Mouse (Mus musculus) urinary bladder, postnatal 14 days (tissue): ENCODE measurements at regions not wholly inside any gene's neighbourhood (a gene's known extent, or its start where the extent isn't known, plus 50 kb on each side); places are given as distances from the start of the nearest gene placed in this dataset.
"Not testable (repeated sequence)": the region's sequence is repeated elsewhere in the genome, so short reads cannot be mapped to it uniquely, and the experiment has no call there.

Source experiments
- DNase-seq: peaks from one replicate; pipeline ENCODE4 v3.0.0; 2021; ENCODE audit warnings: low spot score

- no peak for DNase-seq
These were observed 83.8 kb downstream of the Eif4e start for GRCm38 (mm10) chr3:138609749-138610148.

DNA sequence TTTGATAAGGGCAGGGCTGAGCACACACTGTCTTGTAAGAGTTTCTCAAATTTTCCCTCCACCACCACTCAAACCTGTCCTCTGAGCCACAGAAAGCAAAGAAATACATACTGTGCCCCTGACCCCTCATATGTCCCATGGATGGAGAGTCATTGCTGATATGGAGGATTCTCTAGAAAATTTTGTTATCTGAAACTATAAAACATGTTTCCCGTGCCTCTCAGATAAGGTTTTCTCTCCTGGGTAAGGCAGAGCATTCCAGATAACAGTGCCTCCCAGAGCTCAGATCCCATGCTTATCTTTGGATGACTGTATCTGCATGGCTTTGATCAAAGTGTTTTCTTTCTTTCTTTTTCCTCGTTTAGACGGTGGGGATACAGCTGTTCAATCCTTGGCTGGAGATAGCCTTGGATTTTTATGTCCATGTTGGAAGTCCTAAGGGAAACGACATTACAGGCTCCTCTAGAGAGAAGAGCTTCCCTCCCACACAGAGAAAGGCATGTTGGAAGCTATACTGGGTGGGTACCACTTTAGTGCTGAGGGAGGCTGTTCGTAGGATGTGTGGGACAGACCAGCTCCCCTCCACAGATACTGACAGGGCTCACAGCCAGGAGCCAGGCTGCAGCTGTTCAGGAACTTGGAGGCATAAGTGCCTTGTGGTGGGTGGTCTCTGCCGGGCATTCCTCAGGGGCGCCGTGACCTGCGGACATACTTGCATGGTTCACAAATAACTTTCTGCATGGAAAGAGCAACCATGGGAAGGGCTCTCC, 87.1 kb downstream of the Eif4e start:
- DNase-seq = no peak

DNA sequence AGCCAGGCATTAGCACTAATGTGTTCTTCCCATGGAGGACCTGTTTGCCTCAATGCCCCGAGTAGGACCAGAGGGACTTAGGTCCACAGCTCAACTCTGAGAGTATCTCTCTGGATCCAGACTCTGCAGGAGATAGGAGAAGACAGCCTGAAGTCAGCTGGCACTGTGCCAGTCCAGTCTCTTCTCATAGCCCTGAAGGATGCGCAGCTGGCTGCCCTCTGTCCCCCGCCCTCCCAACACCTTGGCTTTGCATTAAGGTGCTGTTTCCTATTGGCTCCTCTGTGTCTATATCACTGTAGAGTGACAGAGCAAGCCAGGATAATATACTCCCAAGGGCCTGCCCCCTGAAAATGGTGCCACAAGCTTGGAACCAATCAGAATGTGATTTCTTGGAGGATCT, 87.7 kb downstream of the Eif4e start:
- DNase-seq = no peak

DNA sequence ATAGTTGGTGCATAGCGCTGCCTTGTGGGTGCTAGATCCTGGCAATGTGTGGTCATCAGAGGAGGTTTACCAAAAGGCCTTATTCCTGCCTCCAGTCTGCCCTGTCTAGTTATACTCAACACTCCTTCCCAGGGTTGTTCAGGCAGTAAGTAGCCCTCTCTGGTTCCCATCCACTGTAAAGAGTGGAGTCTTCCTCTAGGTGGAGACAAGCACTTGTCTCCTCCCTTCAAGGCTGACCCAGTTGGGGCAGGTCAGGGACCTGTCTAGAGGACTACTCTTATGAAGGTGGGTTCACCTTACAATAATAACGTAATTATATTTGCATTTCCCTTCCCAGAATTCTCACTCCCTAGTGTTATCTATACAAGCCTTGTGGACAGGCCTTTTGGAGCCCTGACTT, 88.9 kb downstream of the Eif4e start:
- no peak for DNase-seq

GRCm38 (mm10) chr3:138620263-138620662, 94.3 kb downstream of the Eif4e start:
- DNase-seq = no peak

GRCm38 (mm10) chr3:138624128-138624527, 98.1 kb downstream of the Eif4e start:
- no peak for DNase-seq

GRCm38 (mm10) chr3:138626230-138626629, 100.3 kb downstream of the Eif4e start:
- DNase-seq = no peak

DNA sequence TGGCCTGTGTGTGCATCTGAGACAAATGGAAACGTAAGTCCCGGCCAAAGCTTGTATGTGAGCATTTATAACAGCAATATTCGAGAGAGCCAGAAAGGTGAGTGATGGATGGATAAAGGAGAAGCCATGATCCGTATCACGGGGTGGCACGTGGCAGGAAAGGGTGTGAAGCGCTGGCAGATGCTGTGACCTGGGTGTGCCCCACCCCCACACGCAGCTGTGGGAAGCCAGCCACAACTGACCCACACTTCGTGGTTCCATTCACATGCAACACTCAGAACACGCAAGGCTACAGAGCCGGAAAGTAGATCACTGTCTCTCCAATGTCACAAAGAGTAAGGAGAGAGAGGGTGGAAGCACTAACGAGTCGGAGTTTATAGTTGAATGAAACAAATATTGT, 104.3 kb downstream of the Eif4e start:
- no peak for DNase-seq

DNA sequence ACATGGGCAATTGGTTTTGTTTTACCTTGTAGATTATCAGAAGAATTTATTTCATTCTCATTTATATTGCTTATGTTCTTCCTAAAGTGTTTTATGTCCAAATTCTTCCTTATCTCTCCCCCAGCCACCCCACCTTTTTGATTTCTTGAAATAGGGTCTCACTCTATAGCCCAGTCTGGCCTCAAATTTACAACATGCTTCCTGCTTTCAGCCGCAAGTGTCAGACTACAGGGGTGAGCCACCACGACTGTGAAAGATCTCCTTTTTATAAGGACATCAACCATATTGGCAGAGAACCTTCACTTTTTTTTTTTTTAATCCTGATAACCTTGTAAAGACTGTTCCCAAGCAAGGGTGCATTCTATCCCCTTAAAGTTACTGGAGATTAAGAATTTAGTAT, 106.1 kb downstream of the Eif4e start:
- no peak for DNase-seq

DNA sequence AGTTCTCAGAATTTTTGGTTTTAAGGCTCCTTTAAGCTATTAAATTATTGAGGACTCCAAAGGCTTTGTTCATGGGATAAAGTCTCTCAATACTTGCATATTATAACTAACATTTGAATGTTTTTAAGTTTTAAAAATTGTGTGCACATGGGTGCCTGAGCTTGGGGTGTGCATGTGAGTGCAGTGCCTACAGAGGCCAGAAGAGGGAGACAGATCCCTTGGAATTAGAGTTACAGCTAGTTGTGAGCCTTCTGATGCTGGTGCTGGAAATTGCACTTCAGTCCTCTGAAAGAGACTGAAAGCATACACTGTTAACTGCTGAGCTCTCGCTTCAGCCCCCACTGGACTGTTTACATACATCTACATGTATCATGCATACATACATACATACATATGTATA, 100.0 kb upstream of the Tspan5 start:
- peak; percentile 14 for DNase-seq

DNA sequence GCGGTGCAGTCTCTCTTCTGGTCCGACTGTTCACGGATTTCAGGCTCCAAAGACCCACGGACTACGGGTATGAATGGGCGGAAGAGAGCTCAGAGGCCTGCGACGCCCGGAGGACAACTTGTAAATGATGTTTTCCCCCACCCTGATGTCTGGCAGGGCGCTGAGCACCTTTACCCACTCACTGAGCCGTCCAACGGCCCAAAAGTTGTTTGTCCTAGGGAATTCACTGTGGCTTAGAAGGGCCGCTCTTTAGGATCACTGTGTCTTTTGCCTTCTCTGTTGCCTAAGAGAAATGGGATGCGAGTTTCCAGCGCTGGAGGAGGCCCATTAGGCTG, 98.1 kb upstream of the Tspan5 start:
- DNase-seq = no peak

DNA sequence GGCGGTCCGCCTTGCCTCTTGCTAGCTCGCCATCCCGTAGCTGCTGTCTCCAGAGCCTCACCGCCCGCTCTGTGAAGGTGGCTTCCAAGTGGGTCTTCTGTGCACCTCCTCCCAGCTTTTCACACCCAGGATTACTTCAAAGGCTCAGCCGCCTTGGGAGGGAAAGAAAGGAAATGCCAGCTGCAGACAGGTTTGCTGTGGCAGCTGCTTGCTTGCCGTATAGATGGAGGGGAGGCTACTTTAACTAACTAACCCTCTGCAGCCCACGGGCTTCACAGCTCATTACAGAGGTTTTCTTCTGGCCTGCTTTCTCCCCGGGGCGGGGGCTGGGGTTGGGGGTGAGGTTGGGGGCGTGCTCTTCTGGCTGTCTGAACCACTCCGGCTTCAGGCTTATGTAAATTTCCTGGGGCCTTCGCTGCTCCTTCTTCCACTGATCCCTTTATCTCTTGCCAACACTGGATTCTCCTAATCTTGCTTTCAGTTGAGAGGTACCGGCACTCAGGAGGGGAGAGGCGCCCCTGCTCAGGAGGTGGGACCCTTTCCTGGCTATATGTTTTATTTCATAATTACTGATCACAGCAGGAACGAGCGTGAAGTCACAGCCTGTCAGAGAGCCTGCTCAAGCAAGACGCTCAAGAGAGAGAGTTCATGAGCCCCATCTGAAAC, 97.6 kb upstream of the Tspan5 start:
- DNase-seq = peak; percentile 6

- peak; percentile 51 for DNase-seq
These were observed 96.7 kb upstream of the Tspan5 start for GRCm38 (mm10) chr3:138645320-138645719.

GRCm38 (mm10) chr3:138649699-138650098, 92.3 kb upstream of the Tspan5 start:
- no peak for DNase-seq

GRCm38 (mm10) chr3:138650671-138651070, 91.3 kb upstream of the Tspan5 start:
- not testable (repeated sequence) for DNase-seq

DNA sequence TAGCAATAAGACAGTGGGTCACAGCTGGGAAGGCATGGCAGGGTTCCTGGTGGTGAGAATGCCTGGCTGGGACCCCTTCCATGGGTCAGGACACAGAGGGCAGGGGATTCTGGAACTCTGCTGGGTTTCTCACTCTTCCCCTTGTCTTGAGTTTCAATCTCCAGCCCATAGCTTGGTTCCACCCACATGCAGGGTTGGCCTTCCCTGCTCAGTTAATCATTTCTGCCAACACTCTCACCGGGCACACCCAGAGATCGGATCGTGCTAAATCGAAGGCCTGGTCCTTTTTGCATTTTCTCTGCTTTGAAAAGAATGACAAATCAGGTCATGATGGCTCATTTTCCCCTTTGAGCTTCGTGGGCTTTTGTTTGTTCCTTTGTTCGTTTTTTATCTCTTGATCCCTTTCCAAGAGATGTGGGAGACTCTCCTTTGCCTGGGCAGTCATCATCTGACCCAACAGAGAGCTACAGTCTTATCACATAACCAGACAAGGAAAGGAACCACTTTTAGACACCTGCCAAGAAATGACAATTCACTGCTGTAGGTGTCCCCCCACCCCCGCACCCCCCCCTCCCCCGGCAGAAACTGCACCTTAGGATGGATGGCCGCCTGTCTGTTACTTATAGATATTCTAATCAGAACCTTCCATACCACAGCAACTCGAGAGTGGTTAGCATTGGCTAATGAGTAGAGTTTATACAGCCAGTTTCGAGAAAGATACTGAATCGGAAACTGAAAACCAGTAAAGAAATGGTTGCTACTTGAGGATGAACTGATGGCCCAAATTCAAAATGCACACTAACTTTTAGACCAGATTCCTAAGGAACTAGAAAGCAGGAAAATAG, 90.4 kb upstream of the Tspan5 start:
- no peak for DNase-seq

DNA sequence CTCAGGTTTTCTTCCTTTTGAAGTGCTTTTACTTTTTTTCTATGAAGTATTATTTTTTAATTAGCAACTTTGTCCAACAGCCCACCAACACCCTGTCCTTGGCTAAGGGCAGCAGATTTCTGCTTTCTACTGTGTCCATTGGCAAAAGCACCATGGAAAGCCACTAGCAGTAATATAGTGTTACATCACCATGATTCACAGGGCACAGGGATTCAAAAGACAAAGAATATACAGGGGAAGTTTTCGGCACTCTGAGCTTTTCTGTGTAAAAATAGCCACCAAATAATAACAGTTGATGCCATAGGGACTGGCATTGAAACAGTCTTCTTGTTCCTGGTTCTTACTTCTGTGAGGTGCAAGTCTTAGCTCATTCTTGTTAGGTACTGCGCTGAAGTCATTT, 89.8 kb upstream of the Tspan5 start:
- no peak for DNase-seq

DNA sequence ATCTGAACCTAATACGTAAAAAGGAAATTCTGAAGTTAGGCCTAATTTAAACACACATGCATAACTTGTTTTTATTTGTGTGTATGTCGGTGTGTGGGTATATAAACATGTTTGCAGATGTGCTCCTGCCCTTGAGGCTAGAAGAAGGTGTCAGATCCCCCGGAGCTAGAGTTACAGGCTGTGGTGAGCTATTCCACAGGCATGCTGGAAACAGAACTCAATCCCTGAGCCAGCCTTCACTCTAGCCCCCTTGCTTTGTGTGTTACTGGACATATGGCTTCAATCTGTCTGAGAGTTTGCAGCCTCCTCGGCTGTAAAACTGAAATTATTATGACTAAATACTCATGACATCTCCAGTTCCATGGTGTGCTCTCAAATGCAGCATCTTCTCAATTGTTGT, 89.3 kb upstream of the Tspan5 start:
- no peak for DNase-seq

- DNase-seq = no peak
These were observed 88.3 kb upstream of the Tspan5 start for GRCm38 (mm10) chr3:138653549-138654246.

DNA sequence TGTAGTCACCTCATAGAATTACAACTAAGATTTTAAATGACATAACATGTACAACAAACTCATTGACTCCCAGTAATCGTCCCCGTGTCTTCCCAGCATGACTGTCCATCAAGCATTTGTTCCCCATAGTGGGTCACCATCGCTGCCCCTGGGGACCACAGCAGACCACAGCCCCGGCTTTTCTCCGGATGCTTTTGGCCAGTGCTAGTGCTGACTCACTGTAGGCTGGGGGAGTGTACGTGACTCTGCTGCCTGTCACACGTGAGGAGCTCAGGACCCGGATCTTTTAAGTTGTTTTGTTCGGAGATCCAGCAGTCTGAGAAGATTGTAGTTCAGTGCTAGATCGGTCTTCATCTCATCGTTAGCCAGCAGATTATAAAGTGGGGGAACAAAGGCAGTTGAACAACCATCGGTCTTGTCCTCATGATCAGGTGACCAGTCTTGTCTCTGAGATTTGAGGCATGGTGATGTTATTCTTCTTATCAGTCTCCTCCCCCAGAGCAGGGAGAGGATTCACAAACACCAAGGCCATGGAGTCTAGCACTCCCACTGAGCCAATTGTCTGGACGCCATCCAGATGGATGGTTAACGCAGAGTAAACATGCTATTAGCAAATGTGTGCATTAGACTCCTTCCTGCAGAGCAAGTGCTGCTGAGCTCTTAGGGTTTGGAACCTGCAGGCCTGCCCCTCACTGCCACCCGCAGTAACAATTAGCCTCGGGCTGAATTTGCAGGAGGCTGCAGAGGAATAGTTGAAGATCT, 87.2 kb upstream of the Tspan5 start:
- DNase-seq = no peak

GRCm38 (mm10) chr3:138655479-138655878, 86.5 kb upstream of the Tspan5 start:
- DNase-seq = no peak

DNA sequence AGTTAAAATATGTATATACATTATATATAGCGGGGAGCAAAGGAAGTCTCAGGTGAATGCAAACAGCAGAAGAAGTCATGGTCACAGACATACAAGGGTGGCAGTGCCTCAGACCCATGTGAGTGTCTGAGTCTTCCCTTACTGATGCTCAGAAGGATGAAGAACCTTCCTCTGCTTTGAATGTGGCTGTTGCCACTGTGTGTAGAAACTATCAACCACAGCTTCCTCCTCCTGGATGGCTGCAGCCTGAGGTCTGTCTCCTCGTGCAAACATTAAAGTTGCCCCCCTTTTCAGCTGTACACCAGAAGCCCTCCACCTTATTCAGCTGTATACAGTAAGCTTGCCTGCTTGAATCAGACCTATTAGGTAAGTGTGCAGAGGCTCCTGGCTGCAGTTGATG, 79.4 kb upstream of the Tspan5 start:
- no peak for DNase-seq
